Mouse (Mus musculus) thymus, adult 18-20 months (tissue): ENCODE data around the gene Serpina12.

Experiments used
- DNase-seq, 2 experiments: peaks; one replicate each; pipeline ENCODE4 v3.0.0; 2022; ENCODE audit warnings: mixed read lengths in 2 of 2

Gene Serpina12

GRCm38 (mm10) chr12:104044343-104044742 is at the start of gene Serpina12:
Gene Serpina12 (minus strand): TSS chr12:104044443.
- DNase-seq, result no peak

- no peak for DNase-seq
Observed at GRCm38 (mm10) chr12:104091303-104091702, 47.1 kb upstream of the Serpina12 start.

- no peak for DNase-seq
Observed at GRCm38 (mm10) chr12:104090119-104090518, 45.9 kb upstream of the Serpina12 start.

GRCm38 (mm10) chr12:104072286-104072685 is 28.0 kb upstream of the Serpina12 start:
- DNase-seq, result no peak

GRCm38 (mm10) chr12:104071708-104072107 is 27.5 kb upstream of the Serpina12 start:
- no peak for DNase-seq

- no peak for DNase-seq
Observed at GRCm38 (mm10) chr12:104069620-104070019, 25.4 kb upstream of the Serpina12 start.

- DNase-seq, result no peak
Observed at GRCm38 (mm10) chr12:104067549-104067948, 23.3 kb upstream of the Serpina12 start.

- DNase-seq, result no peak
Observed at GRCm38 (mm10) chr12:104066241-104066640, 22.0 kb upstream of the Serpina12 start.

- DNase-seq, result no peak
Observed at GRCm38 (mm10) chr12:104064996-104065395, 20.8 kb upstream of the Serpina12 start.

GRCm38 (mm10) chr12:104064532-104064931 is 20.3 kb upstream of the Serpina12 start:
- DNase-seq, result no peak

- no peak for DNase-seq
Observed at GRCm38 (mm10) chr12:104061862-104062261, 17.6 kb upstream of the Serpina12 start.

GRCm38 (mm10) chr12:104060126-104060525 is 15.9 kb upstream of the Serpina12 start:
- no peak for DNase-seq

GRCm38 (mm10) chr12:104057531-104057930 is 13.3 kb upstream of the Serpina12 start:
- no peak for DNase-seq

- no peak for DNase-seq
Observed at GRCm38 (mm10) chr12:104057050-104057449, 12.8 kb upstream of the Serpina12 start.

GRCm38 (mm10) chr12:104055755-104056154 is 11.5 kb upstream of the Serpina12 start:
- DNase-seq, result no peak

GRCm38 (mm10) chr12:104053995-104054394 is 9.8 kb upstream of the Serpina12 start:
- DNase-seq, result no peak

GRCm38 (mm10) chr12:104045713-104046112 is 1.5 kb upstream of the Serpina12 start:
- DNase-seq, result no peak

GRCm38 (mm10) chr12:104042753-104043152 is 1.5 kb downstream of the Serpina12 start:
- no peak for DNase-seq

- DNase-seq, result no peak
Observed at GRCm38 (mm10) chr12:104041401-104041800, 2.8 kb downstream of the Serpina12 start.

GRCm38 (mm10) chr12:104038181-104038580 is 6.1 kb downstream of the Serpina12 start:
- no peak for DNase-seq

- no peak for DNase-seq
Observed at GRCm38 (mm10) chr12:104033752-104034151, 10.5 kb downstream of the Serpina12 start.

GRCm38 (mm10) chr12:104029986-104030385 is 14.3 kb downstream of the Serpina12 start:
- DNase-seq, result no peak

GRCm38 (mm10) chr12:104015280-104015679 is 29.0 kb downstream of the Serpina12 start:
- DNase-seq, result no peak

- no peak for DNase-seq
Observed at GRCm38 (mm10) chr12:104013620-104014019, 30.6 kb downstream of the Serpina12 start, which contains the start of gene Serpina9. Gene Serpina9 (minus strand): TSS chr12:104013755.

- DNase-seq, result no peak
Observed at GRCm38 (mm10) chr12:104004689-104005088, 39.6 kb downstream of the Serpina12 start.

- no peak for DNase-seq
Observed at GRCm38 (mm10) chr12:104003238-104003612, 41.0 kb downstream of the Serpina12 start.
